Mouse (Mus musculus): ENCODE measurements around the gene Ush2a. TPM values are rescaled to one million over a fixed set of nuclear protein-coding genes. Genes with fewer than 3 reads are reported as not detected.

The Ush2a gene
- polyA plus RNA-seq, 1 experiment from 2014 or later, result 0.01 TPM

DNA sequence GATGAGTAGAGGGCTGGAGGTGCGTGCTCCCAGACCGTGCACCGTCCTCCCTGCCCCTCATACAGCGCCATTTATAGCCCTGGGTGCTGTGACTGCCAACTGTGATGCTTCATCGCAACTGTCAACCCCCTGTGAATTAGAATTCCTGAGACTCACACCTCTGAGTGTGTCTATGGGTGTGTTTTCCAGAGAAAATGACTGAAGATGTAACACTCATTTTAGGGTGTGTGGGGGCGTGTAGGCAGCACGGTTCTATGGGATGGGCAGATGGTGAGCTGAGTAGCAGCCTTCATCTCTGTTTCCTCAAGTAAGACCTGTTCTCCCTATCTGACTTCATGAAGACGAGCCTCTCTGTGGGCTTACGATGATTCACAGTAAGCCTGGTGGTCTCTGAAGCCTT is 548.8 kb downstream of the Ush2a start:
- no peak for TF ChIP-seq CTCF (IDR thresholded peaks at IDR 0.05; ENCODE audit: low read depth)
- no peaks in the 10 kb centered on the region for H3K4me1 ChIP-seq (replicated peaks; ENCODE audit: control insufficient read depth, insufficient read depth, low read length)
- H3K9ac ChIP-seq (ENCODE audit: low read depth, low read length), result no peak overlapping the region
- no peak overlapping the region for H3K4me3 ChIP-seq (ENCODE audit: low read depth, low read length)
- no peak for ATAC-seq
- no peaks in the 10 kb centered on the region for H3K36me3 ChIP-seq (ENCODE audit: control insufficient read depth, insufficient read depth)
- H3K27ac ChIP-seq (ENCODE audit: low read depth, low read length), result no peak overlapping the region
- no peak overlapping the region for H3K4me2 ChIP-seq (replicated peaks; ENCODE audit: low read depth)
- H3K9me3 ChIP-seq (ENCODE audit: control insufficient read depth), result no peaks in the 10 kb centered on the region
- no peaks in the 10 kb centered on the region for H3K27me3 ChIP-seq (replicated peaks; ENCODE audit: control insufficient read depth, insufficient read depth, low read length)
- WGBS, result 87% methylated on average over 9 of the region's 9 CpGs

DNA sequence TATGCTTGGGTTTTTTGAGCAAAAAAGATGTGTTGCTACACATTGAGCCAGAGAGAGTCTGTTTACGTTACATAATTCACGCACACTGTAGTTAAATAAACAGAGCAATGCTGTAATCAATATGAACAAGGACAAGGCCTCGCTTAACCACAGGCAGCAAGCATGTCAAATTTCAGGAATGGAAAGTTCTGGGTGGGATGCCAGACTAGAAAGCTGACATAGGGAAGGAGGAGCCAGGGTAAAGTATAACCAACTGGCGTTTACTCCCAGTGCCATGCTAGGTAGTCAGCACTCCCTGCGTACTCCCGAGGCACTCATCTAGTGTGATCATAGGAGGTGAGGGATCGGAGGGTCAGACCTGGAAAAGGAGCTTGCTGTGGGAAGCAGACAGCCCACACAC is 553.2 kb downstream of the Ush2a start:
- 64% methylated on average over 7 of the region's 7 CpGs for WGBS
- no peak for ATAC-seq
- TF ChIP-seq CTCF (IDR thresholded peaks at IDR 0.05; ENCODE audit: low read depth), result no peak

DNA sequence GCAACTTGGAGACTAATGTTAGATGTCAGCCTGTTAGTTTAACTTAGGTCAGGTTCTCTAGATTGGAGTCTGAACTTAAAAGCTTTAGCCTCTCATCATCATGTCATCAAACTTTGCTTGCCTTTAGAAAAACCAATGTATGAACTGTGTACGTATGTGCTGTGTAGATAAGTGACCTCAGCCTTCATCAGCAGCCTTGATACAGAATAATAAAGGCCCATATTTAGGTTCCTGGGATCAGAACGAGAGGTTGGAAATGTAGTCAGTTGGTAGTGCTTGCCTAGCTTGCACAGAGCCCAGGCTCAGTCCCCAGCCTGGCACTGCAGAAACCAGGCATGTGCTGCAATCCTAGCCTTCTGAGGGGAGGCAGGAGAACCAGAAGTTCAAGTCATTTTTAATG is 562.4 kb downstream of the Ush2a start:
- H3K36me3 ChIP-seq (ENCODE audit: control insufficient read depth, insufficient read depth), result no peaks in the 10 kb centered on the region
- H3K4me1 ChIP-seq (replicated peaks; ENCODE audit: control insufficient read depth, insufficient read depth, low read length), result no peaks in the 10 kb centered on the region

More for the DNA sequence above, 553.2 kb downstream of the Ush2a start:
- Histone ChIP-seq H3K27me3 (replicated peaks; ENCODE audit: control insufficient read depth, insufficient read depth, low read length) (no peaks in the 10 kb centered on the region), H3K9ac (ENCODE audit: low read depth, low read length) (no peak overlapping the region), H3K4me3 (ENCODE audit: low read depth, low read length) (no peak overlapping the region), H3K27ac (ENCODE audit: low read depth, low read length) (no peak overlapping the region), H3K36me3 (ENCODE audit: control insufficient read depth, insufficient read depth) (no peaks in the 10 kb centered on the region), H3K9me3 (ENCODE audit: control insufficient read depth) (no peaks in the 10 kb centered on the region), H3K4me1 (replicated peaks; ENCODE audit: control insufficient read depth, insufficient read depth, low read length) (no peaks in the 10 kb centered on the region), H3K4me2 (replicated peaks; ENCODE audit: low read depth) (no peak overlapping the region)

DNA sequence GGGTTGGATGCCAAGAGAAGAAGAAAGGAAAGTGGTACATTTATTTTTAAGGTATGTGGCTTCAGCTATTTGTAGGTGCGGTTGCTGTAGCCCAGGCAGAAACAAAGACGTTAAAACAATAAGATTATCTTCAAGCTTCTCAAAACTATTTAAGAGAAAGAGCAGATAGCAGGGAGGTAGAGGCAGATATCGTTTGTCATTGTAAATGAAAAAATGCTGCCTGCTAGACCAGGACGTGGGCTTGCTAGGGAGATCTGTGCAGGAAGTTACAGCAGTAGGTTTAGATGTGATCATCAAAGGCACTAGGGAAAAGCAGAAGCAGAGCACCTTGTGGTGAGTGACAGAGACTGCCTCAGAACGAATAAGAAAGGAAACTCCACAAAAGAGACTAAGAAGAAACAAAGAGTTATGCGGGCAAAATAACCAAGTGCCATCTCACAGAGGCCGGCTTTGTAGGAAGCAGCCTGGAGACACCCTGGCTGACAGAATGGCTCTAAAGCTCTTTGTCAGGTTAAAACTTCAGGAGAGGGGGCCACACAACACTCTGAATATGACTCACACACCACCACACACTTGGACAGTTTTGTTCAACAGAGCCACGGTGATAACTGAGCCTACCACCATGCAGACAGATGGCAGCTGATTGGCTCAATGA is 563.2 kb downstream of the Ush2a start:
- no peaks in the 10 kb centered on the region for H3K27me3 ChIP-seq (replicated peaks; ENCODE audit: control insufficient read depth, insufficient read depth, low read length)
- TF ChIP-seq CTCF (IDR thresholded peaks at IDR 0.05; ENCODE audit: low read depth), result no peak
- H3K27ac ChIP-seq (ENCODE audit: low read depth, low read length), result no peak overlapping the region
- H3K4me2 ChIP-seq (replicated peaks; ENCODE audit: low read depth), result no peak overlapping the region
- H3K36me3 ChIP-seq (ENCODE audit: control insufficient read depth, insufficient read depth), result no peaks in the 10 kb centered on the region
- H3K9me3 ChIP-seq (ENCODE audit: control insufficient read depth), result no peaks in the 10 kb centered on the region
- H3K4me1 ChIP-seq (replicated peaks; ENCODE audit: control insufficient read depth, insufficient read depth, low read length), result no peaks in the 10 kb centered on the region
- 70% methylated on average over 8 of the region's 8 CpGs for WGBS
- ATAC-seq, result no peak
- no peak overlapping the region for H3K9ac ChIP-seq (ENCODE audit: low read depth, low read length)
- no peak overlapping the region for H3K4me3 ChIP-seq (ENCODE audit: low read depth, low read length)

More for the DNA sequence above, 562.4 kb downstream of the Ush2a start:
- no peak for TF ChIP-seq CTCF (IDR thresholded peaks at IDR 0.05; ENCODE audit: low read depth)
- no peak overlapping the region for H3K4me2 ChIP-seq (replicated peaks; ENCODE audit: low read depth)
- no peak overlapping the region for H3K4me3 ChIP-seq (ENCODE audit: low read depth, low read length)
- H3K27me3 ChIP-seq (replicated peaks; ENCODE audit: control insufficient read depth, insufficient read depth, low read length), result no peaks in the 10 kb centered on the region
- ATAC-seq, result no peak
- no peak overlapping the region for H3K27ac ChIP-seq (ENCODE audit: low read depth, low read length)
- no peak overlapping the region for H3K9ac ChIP-seq (ENCODE audit: low read depth, low read length)
- WGBS, result 83% methylated on average over 2 of the region's 2 CpGs
- H3K9me3 ChIP-seq (ENCODE audit: control insufficient read depth), result no peaks in the 10 kb centered on the region

DNA sequence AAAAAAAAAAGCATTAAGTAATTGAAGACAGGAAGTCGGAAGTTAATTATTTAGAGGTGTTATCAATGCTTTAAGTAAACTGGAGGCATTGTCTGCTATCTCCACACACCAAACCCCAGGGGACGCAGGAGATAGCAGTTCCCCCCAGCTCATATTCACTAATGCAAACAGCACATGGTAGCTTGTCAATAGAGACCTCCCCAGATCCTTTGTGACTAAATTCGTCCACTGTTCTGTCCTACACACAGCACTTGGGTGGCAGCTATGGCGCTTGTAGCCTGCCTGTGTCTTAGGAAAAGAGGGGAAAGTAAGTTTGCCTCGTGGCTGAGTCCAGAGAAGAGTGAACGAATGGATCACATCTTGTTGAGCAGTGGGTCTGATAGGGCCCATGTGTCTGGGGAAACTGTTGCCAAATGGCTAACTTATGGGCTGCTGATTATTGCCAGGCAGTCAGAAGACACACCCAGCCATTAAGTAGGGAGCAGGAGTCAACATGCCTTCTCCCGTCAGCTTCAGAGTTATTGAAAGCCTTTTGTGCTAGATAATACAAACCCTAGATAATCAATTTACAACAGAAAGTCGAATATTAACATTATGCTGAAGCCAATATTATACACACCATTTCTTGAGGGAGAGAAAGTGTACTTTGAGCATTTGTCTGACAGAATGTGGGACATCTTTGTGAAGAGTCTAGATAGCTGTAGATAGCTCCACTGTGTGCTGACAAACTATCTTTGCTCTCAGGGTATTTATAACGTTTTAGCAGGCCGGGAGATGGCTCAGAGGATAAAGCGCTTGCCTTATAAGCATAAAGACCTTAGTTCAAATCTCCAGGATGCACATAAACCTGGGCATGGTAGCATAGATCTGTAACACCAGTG is 568.9 kb downstream of the Ush2a start:
- no peak for TF ChIP-seq CTCF (IDR thresholded peaks at IDR 0.05; ENCODE audit: low read depth)
- no peaks in the 10 kb centered on the region for H3K36me3 ChIP-seq (ENCODE audit: control insufficient read depth, insufficient read depth)
- H3K27me3 ChIP-seq (replicated peaks; ENCODE audit: control insufficient read depth, insufficient read depth, low read length), result no peaks in the 10 kb centered on the region
- no peak overlapping the region for H3K9ac ChIP-seq (ENCODE audit: low read depth, low read length)
- no peak overlapping the region for H3K4me3 ChIP-seq (ENCODE audit: low read depth, low read length)
- no peak for ATAC-seq
- H3K27ac ChIP-seq (ENCODE audit: low read depth, low read length), result no peak overlapping the region
- H3K4me1 ChIP-seq (replicated peaks; ENCODE audit: control insufficient read depth, insufficient read depth, low read length), result no peaks in the 10 kb centered on the region
- WGBS, result 32% methylated on average over 11 of the region's 11 CpGs
- H3K9me3 ChIP-seq (ENCODE audit: control insufficient read depth), result no peaks in the 10 kb centered on the region
- no peak overlapping the region; the same call in 1 of the 2 replicates for H3K4me2 ChIP-seq (replicated peaks; ENCODE audit: low read depth)

DNA sequence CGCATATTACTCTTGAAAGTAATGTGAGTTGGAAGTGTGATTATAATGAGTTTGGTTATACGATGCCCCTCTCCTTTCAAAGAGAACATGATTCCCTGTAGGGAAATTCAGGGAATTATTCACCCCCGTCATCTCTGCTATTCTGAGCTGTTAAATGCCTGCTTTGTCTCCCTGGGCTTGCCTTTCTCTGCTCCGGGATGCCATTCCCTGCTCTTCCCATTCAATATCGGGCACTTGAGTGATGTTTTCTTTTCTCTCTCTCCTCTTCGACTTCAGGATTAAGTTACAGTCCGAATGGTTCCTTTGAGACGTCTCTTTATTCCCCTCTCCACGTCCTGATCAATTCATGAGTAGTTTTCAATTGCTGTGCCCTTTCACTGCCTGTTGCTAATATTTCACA is 572.1 kb downstream of the Ush2a start:
- WGBS, result 75% methylated on average over 9 of the region's 9 CpGs
- Histone ChIP-seq H3K4me2 (replicated peaks; ENCODE audit: low read depth) (no peak overlapping the region), H3K9ac (ENCODE audit: low read depth, low read length) (no peak overlapping the region), H3K4me1 (replicated peaks; ENCODE audit: control insufficient read depth, insufficient read depth, low read length) (no peaks in the 10 kb centered on the region), H3K27me3 (replicated peaks; ENCODE audit: control insufficient read depth, insufficient read depth, low read length) (no peaks in the 10 kb centered on the region), H3K4me3 (ENCODE audit: low read depth, low read length) (no peak overlapping the region), H3K9me3 (ENCODE audit: control insufficient read depth) (no peaks in the 10 kb centered on the region), H3K27ac (ENCODE audit: low read depth, low read length) (no peak overlapping the region), H3K36me3 (ENCODE audit: control insufficient read depth, insufficient read depth) (no peaks in the 10 kb centered on the region)
- no peak for ATAC-seq
- no peak for TF ChIP-seq CTCF (IDR thresholded peaks at IDR 0.05; ENCODE audit: low read depth)

Data from intestine, postnatal 0 days (tissue).